Mouse (Mus musculus) kidney, embryonic 14.5 days (tissue): ENCODE measurements at regions not wholly inside any gene's neighbourhood (a gene's known extent, or its start where the extent isn't known, plus 50 kb on each side); places are given as distances from the start of the nearest gene placed in this dataset.

Source experiments
- ATAC-seq: fragments of 200-750 bp; cut with Nextera tagmentation; 2 replicates; pipeline ENCODE4 v1.8.0; 2017; ENCODE audit warnings: moderate number of reproducible peaks, mild to moderate bottlenecking, moderate TSS enrichment, moderate library complexity; ENCODE audit not compliant: low FRiP score, low TSS enrichment
- H3K27ac ChIP-seq: fragments of 300-500 bp; sonication (generic); 2 replicates; pipeline ENCODE4 v1.5.1; 2014; ENCODE audit warnings: low read depth, mild to moderate bottlenecking, low read length, moderate library complexity, mixed read lengths
- H3K27me3 ChIP-seq: fragments of 300-500 bp; sonication (generic); 2 replicates; pipeline ENCODE4 v1.6.1; 2014; ENCODE audit warnings: mild to moderate bottlenecking, low read length; ENCODE audit not compliant: control insufficient read depth, insufficient read depth
- H3K36me3 ChIP-seq: fragments of 300-500 bp; sonication (generic); 2 replicates; pipeline ENCODE4 v1.6.1; 2014; ENCODE audit warnings: low read length, mixed read lengths; ENCODE audit not compliant: control insufficient read depth, insufficient read depth
- H3K4me1 ChIP-seq: fragments of 300-500 bp; sonication (generic); 2 replicates; pipeline ENCODE4 v1.6.1; 2014; ENCODE audit warnings: low read length, mixed read lengths; ENCODE audit not compliant: control insufficient read depth, insufficient read depth
- H3K4me2 ChIP-seq: fragments of 300-500 bp; sonication (generic); replicated peaks from 2 replicates; pipeline ENCODE4 v1.6.1; 2014; ENCODE audit warnings: low read depth, mild to moderate bottlenecking, low read length
- H3K4me3 ChIP-seq: fragments of 300-500 bp; sonication (generic); 2 replicates; pipeline ENCODE4 v1.5.1; 2014; ENCODE audit warnings: mild to moderate bottlenecking, low read length
- H3K9ac ChIP-seq: fragments of 300-500 bp; sonication (generic); 2 replicates; pipeline ENCODE4 v1.6.1; 2014; ENCODE audit warnings: low read depth, mild to moderate bottlenecking, low read length, moderate library complexity
- H3K9me3 ChIP-seq: fragments of 300-500 bp; sonication (generic); 2 replicates; pipeline ENCODE4 v1.6.1; 2016; ENCODE audit warnings: low read length; ENCODE audit not compliant: control insufficient read depth
- WGBS: fragments of 180-500 bp; shearing (Covaris S2); extraction: QIAGEN DNeasy Blood & Tissue Kit; methylation state at CpG from one replicate; pipeline ENCODE4 v1.1.7; 2014; 5-methylcytosine and 5-hydroxymethylcytosine counted together

GRCm38 (mm10) chr9:85095234-85095633, 217.3 kb upstream of the Gm11114 start:
- no peak overlapping the region for H3K4me2 ChIP-seq
- no peak overlapping the region for H3K27ac ChIP-seq
- no peak overlapping the region for H3K4me3 ChIP-seq
- no peak overlapping the region for H3K9ac ChIP-seq
- no peaks in the 10 kb centered on the region for H3K9me3 ChIP-seq
- 88% methylated on average over 3 of the region's 3 CpGs for WGBS
- no peak for ATAC-seq
- no peaks in the 10 kb centered on the region for H3K4me1 ChIP-seq
- no peaks in the 10 kb centered on the region for H3K36me3 ChIP-seq
- no peaks in the 10 kb centered on the region for H3K27me3 ChIP-seq

GRCm38 (mm10) chr9:85096520-85096919, 216.1 kb upstream of the Gm11114 start:
- 83% methylated on average over 4 of the region's 4 CpGs for WGBS
- H3K27me3 ChIP-seq, result no peaks in the 10 kb centered on the region
- no peaks in the 10 kb centered on the region for H3K9me3 ChIP-seq
- no peaks in the 10 kb centered on the region for H3K4me1 ChIP-seq
- H3K4me2 ChIP-seq, result no peak overlapping the region
- H3K9ac ChIP-seq, result no peak overlapping the region
- no peak overlapping the region for H3K27ac ChIP-seq
- no peaks in the 10 kb centered on the region for H3K36me3 ChIP-seq
- no peak for ATAC-seq
- H3K4me3 ChIP-seq, result no peak overlapping the region

- no peak overlapping the region for H3K27ac ChIP-seq
- WGBS, result 74% methylated on average over 3 of the region's 3 CpGs
These were observed 199.6 kb upstream of the Gm11114 start for GRCm38 (mm10) chr9:85112928-85113327.

DNA sequence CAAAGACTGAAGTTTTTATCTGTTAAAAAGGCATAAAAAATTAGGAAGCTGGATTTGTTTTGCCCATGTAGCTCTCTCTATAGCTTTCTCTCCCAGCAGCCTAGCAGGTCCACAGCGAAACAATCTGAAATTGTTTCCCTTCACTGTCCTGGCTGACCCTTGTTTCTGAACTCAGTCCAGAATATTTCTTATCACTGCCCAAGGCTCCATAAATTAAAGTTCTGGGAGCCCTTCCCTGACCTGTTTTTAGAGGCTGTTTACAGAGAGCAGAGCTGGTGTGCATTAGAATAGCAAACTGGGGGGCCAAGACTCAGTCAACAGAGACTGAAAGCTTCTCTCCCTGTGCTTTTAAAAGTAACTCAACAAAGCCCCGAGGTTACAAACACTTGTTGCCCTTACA, 198.3 kb upstream of the Gm11114 start:
- H3K4me3 ChIP-seq, result no peak overlapping the region
- ATAC-seq, result no peak
- H3K9ac ChIP-seq, result no peak overlapping the region
- WGBS, result 59% methylated on average over 2 of the region's 2 CpGs
- H3K27ac ChIP-seq, result no peak overlapping the region
- H3K36me3 ChIP-seq, result no peaks in the 10 kb centered on the region
- no peaks in the 10 kb centered on the region for H3K4me1 ChIP-seq
- no peaks in the 10 kb centered on the region for H3K27me3 ChIP-seq
- H3K9me3 ChIP-seq, result no peaks in the 10 kb centered on the region
- H3K4me2 ChIP-seq, result no peak overlapping the region

More at GRCm38 (mm10) chr9:85112928-85113327, 199.6 kb upstream of the Gm11114 start:
- Histone ChIP-seq H3K36me3 (no peaks in the 10 kb centered on the region), H3K4me1 (no peaks in the 10 kb centered on the region), H3K4me3 (no peak overlapping the region), H3K4me2 (no peak overlapping the region), H3K27me3 (no peaks in the 10 kb centered on the region), H3K9ac (no peak overlapping the region), H3K9me3 (no peaks in the 10 kb centered on the region)
- no peak for ATAC-seq

GRCm38 (mm10) chr9:85120061-85120460, 192.5 kb upstream of the Gm11114 start:
- Histone ChIP-seq H3K9me3 (no peaks in the 10 kb centered on the region), H3K4me3 (no peak overlapping the region), H3K4me1 (no peaks in the 10 kb centered on the region), H3K9ac (no peak overlapping the region), H3K36me3 (no peaks in the 10 kb centered on the region), H3K27ac (no peak overlapping the region), H3K27me3 (no peaks in the 10 kb centered on the region), H3K4me2 (no peak overlapping the region)
- ATAC-seq, result no peak
- 82% methylated on average over 1 of the region's 1 CpGs for WGBS

DNA sequence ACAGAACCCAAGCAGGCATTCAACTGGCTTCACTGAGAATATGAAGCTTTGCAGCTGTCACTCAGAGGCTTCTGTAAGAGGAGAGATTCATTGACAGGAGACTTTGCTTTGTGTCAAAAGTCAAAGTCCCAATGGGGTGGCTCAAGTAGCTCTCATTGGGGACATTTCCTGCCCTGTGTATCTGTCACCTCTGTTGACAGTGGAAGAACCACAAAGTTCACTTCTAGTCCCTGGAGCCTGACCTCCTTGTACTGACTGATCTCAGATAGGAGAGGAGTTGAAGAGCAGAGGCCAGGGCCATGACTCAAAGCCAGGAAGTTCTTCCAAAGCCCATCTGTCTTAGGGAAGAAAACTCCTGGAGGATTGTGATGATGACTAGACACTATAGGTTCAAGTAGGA, 191.5 kb upstream of the Gm11114 start:
- H3K36me3 ChIP-seq, result no peaks in the 10 kb centered on the region
- H3K9ac ChIP-seq, result no peak overlapping the region
- ATAC-seq, result no peak
- H3K9me3 ChIP-seq, result no peaks in the 10 kb centered on the region
- no peak overlapping the region for H3K4me3 ChIP-seq
- no peaks in the 10 kb centered on the region for H3K27me3 ChIP-seq
- no peaks in the 10 kb centered on the region for H3K4me1 ChIP-seq
- no peak overlapping the region for H3K27ac ChIP-seq
- no peak overlapping the region for H3K4me2 ChIP-seq

DNA sequence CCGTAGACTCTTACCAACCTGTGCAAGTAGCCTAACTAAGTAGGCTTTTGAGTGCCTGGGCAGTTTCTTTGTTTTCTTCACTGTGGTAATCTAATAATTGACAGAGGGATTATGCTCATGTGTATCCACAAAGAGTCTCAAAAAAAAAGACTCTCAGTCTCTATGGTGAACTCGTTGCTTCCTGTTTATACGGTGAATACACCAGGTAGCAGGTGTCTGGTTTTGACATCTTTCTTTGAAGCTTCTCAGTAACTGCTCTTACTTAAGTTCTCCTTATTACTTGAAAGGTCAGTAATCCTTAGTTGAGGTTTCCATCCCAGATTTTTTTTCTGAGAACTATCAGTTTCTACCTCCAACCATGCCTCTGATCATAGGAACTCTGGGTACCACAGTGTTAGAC, 188.9 kb upstream of the Gm11114 start:
- no peak overlapping the region for H3K4me3 ChIP-seq
- H3K9ac ChIP-seq, result no peak overlapping the region
- H3K4me2 ChIP-seq, result no peak overlapping the region
- no peaks in the 10 kb centered on the region for H3K27me3 ChIP-seq
- H3K9me3 ChIP-seq, result no peaks in the 10 kb centered on the region
- H3K4me1 ChIP-seq, result no peaks in the 10 kb centered on the region
- WGBS, result 94% methylated on average over 3 of the region's 3 CpGs
- H3K27ac ChIP-seq, result no peak overlapping the region
- H3K36me3 ChIP-seq, result no peaks in the 10 kb centered on the region
- ATAC-seq, result no peak

- Histone ChIP-seq H3K27ac (no peak overlapping the region), H3K9ac (no peak overlapping the region), H3K4me2 (no peak overlapping the region), H3K36me3 (no peaks in the 10 kb centered on the region), H3K9me3 (no peaks in the 10 kb centered on the region), H3K4me1 (no peaks in the 10 kb centered on the region), H3K4me3 (no peak overlapping the region), H3K27me3 (no peaks in the 10 kb centered on the region)
- no peak for ATAC-seq
- WGBS, result 58% methylated on average over 4 of the region's 4 CpGs
These were observed 186.8 kb upstream of the Gm11114 start for GRCm38 (mm10) chr9:85125775-85126174.

DNA sequence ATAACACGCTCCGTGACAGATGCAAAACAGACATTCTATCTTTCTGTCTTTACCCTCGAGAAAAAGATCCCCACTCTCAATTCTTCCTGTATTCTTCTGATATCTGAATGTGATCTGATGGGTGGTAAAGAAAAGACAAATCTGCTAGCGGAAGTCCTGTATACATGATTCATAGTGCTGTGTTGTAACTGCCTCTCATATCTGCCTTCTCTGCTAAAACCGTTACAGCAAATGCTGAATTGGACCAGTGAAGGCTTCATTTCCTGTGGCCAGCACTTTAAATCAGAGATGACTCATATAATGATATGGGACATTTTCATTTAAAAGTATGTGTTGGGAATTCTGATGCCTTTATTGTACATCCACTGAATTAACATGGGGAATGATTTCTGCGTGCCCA, 186.0 kb upstream of the Gm11114 start:
- H3K9ac ChIP-seq, result no peak overlapping the region
- no peaks in the 10 kb centered on the region for H3K4me1 ChIP-seq
- no peaks in the 10 kb centered on the region for H3K36me3 ChIP-seq
- no peak overlapping the region for H3K27ac ChIP-seq
- no peaks in the 10 kb centered on the region for H3K27me3 ChIP-seq
- 84% methylated on average over 6 of the region's 6 CpGs for WGBS
- no peak for ATAC-seq
- no peak overlapping the region for H3K4me2 ChIP-seq
- H3K9me3 ChIP-seq, result no peaks in the 10 kb centered on the region
- H3K4me3 ChIP-seq, result no peak overlapping the region

GRCm38 (mm10) chr9:85127107-85127506, 185.5 kb upstream of the Gm11114 start:
- no peaks in the 10 kb centered on the region for H3K36me3 ChIP-seq
- no peak overlapping the region for H3K4me2 ChIP-seq
- no peaks in the 10 kb centered on the region for H3K27me3 ChIP-seq
- no peaks in the 10 kb centered on the region for H3K4me1 ChIP-seq
- no peak for ATAC-seq
- 61% methylated on average over 4 of the region's 4 CpGs for WGBS
- H3K9me3 ChIP-seq, result no peaks in the 10 kb centered on the region
- no peak overlapping the region for H3K4me3 ChIP-seq
- no peak overlapping the region for H3K9ac ChIP-seq
- H3K27ac ChIP-seq, result no peak overlapping the region
